Mouse (Mus musculus) myocyte (in vitro differentiated cells): ENCODE results near the gene Igsf3. TPM values are rescaled to one million over a fixed set of nuclear protein-coding genes. Genes with fewer than 3 reads are reported as not detected.

Experiments used
- H3K27me3 ChIP-seq: one replicate; pipeline ENCODE4 v1.6.1; 2011; ENCODE audit not compliant: control insufficient read depth, insufficient read depth, insufficient read length
- H3K36me3 ChIP-seq: one replicate; pipeline ENCODE4 v1.6.1; 2011; ENCODE audit not compliant: control insufficient read depth, insufficient read depth
- H3K4me2 ChIP-seq: one replicate; pipeline ENCODE4 v1.6.1; 2011; ENCODE audit warnings: low read depth, control low read depth
- H3K4me3 ChIP-seq: one replicate; pipeline ENCODE4 v1.5.1; 2011; ENCODE audit warnings: mild to moderate bottlenecking, control low read depth, moderate library complexity
- H3K79me2 ChIP-seq: one replicate; pipeline ENCODE4 v1.6.1; 2011; ENCODE audit not compliant: control insufficient read depth, insufficient read depth
- H3ac ChIP-seq: one replicate; pipeline ENCODE4 v1.6.1; 2011; ENCODE audit not compliant: control insufficient read depth, insufficient read length
- CEBPB ChIP-seq: IDR thresholded peaks from 2 replicates; pipeline ENCODE4 v1.6.1; 2011; ENCODE audit warnings: mild to moderate bottlenecking, moderate library complexity; ENCODE audit not compliant: poor library complexity, insufficient read depth, severe bottlenecking
- E2F4 ChIP-seq: IDR thresholded peaks from one replicate; pipeline ENCODE4 v1.6.1; 2011; ENCODE audit warnings: mild to moderate bottlenecking, control low read depth, moderate library complexity; ENCODE audit not compliant: insufficient read depth
- MAX ChIP-seq: IDR thresholded peaks from one replicate; pipeline ENCODE4 v1.6.1; 2011; ENCODE audit warnings: low read depth, mild to moderate bottlenecking, control low read depth
- MYOD1 ChIP-seq, 3 experiments: IDR thresholded peaks; one replicate each; pipeline ENCODE4 v1.6.1; 2011; ENCODE audit warnings: control low read depth in 2 of 3, low read depth in 2 of 3, mild to moderate bottlenecking in 2 of 3, moderate library complexity in 1 of 3; ENCODE audit not compliant: insufficient read length in 2 of 3, control insufficient read depth in 1 of 3
- MYOG ChIP-seq, 3 experiments: IDR thresholded peaks; one replicate each; pipeline ENCODE4 v1.6.1; 2011; ENCODE audit warnings: control low read depth in 2 of 3, low read depth in 2 of 3, mild to moderate bottlenecking in 2 of 3; ENCODE audit not compliant: insufficient read length in 2 of 3, control insufficient read depth in 1 of 3, insufficient read depth in 1 of 3
- POLR2A ChIP-seq: IDR thresholded peaks from one replicate; pipeline ENCODE4 v1.6.1; 2011; ENCODE audit warnings: low read depth, mild to moderate bottlenecking, control low read depth, moderate library complexity; ENCODE audit not compliant: insufficient read length
- POLR2AphosphoS2 ChIP-seq: IDR thresholded peaks from one replicate; pipeline ENCODE4 v1.6.1; 2011; ENCODE audit warnings: low read depth, control low read depth; ENCODE audit not compliant: insufficient read length
- REST ChIP-seq: IDR thresholded peaks from one replicate; pipeline ENCODE4 v1.6.1; 2011; ENCODE audit warnings: mild to moderate bottlenecking, control low read depth, moderate library complexity; ENCODE audit not compliant: insufficient read depth, insufficient read length
- SRF ChIP-seq: IDR thresholded peaks from one replicate; pipeline ENCODE4 v1.6.1; 2011; ENCODE audit warnings: low read depth; ENCODE audit not compliant: control insufficient read depth, insufficient read length
- TCF12 ChIP-seq: IDR thresholded peaks from one replicate; pipeline ENCODE4 v1.6.1; 2011; ENCODE audit warnings: mild to moderate bottlenecking, control low read depth; ENCODE audit not compliant: poor library complexity, insufficient read depth, severe bottlenecking
- TCF3 ChIP-seq: IDR thresholded peaks from one replicate; pipeline ENCODE4 v1.6.1; 2011; ENCODE audit warnings: low read depth, control low read depth; ENCODE audit not compliant: insufficient read length
- USF1 ChIP-seq: IDR thresholded peaks from one replicate; pipeline ENCODE4 v1.6.1; 2011; ENCODE audit warnings: low read depth, mild to moderate bottlenecking, control low read depth, moderate library complexity
- polyA plus RNA-seq: library from polyadenylated mRNA; unstranded; fragments of >200 nt; fragmentation: generic; extraction: Trizol; gene quantifications from one replicate; pipeline ENCODE4 v1.2.1, GENCODE M21; 2012; ENCODE audit warnings: missing spikeins

Igsf3 gene
- polyA plus RNA-seq, 1 experiment = 8.9 TPM

- Histone ChIP-seq H3K36me3 (no peaks in the 10 kb centered on the region), H3K27me3 (no peaks in the 10 kb centered on the region), H3K4me2 (peak overlapping the region; percentile 94), H3ac (peak overlapping the region; percentile 38), H3K4me3 (peak overlapping the region; percentile 38), H3K79me2 (no peaks in the 10 kb centered on the region)
- TF ChIP-seq E2F4 = no peak
- no peak for TF ChIP-seq MYOG (IDR thresholded peaks at IDR 0.05; ENCODE audit: control insufficient read depth in 1 of 3, insufficient read depth in 1 of 3, insufficient read length in 2 of 3, low read depth in 2 of 3)
- TF ChIP-seq POLR2A = no peak
- no peak for TF ChIP-seq CEBPB
- TF ChIP-seq MAX = no peak
- no peak for TF ChIP-seq TCF3
- TF ChIP-seq SRF = no peak
- TF ChIP-seq MYOD1 (IDR thresholded peaks at IDR 0.05; ENCODE audit: control insufficient read depth in 1 of 3, insufficient read length in 2 of 3, low read depth in 2 of 3) = no peak
- TF ChIP-seq REST = no peak
- no peak for TF ChIP-seq TCF12
- no peak for TF ChIP-seq USF1
- no peak for TF ChIP-seq POLR2AphosphoS2
Observed at GRCm38 (mm10) chr3:101377256-101378024, 557 bp downstream of the Igsf3 start.

GRCm38 (mm10) chr3:101378102-101378501 is 1.2 kb downstream of the Igsf3 start:
- no peak for TF ChIP-seq REST
- TF ChIP-seq MAX = no peak
- no peak for TF ChIP-seq MYOG (IDR thresholded peaks at IDR 0.05; ENCODE audit: control insufficient read depth in 1 of 3, insufficient read depth in 1 of 3, insufficient read length in 2 of 3, low read depth in 2 of 3)
- no peak for TF ChIP-seq TCF12
- no peak for TF ChIP-seq USF1
- no peak for TF ChIP-seq POLR2AphosphoS2
- no peak for TF ChIP-seq CEBPB
- TF ChIP-seq TCF3 = no peak
- TF ChIP-seq E2F4 = no peak
- no peak overlapping the region for H3ac ChIP-seq
- H3K36me3 ChIP-seq = no peaks in the 10 kb centered on the region
- peak overlapping the region; percentile 94 for H3K4me2 ChIP-seq
- H3K27me3 ChIP-seq = no peaks in the 10 kb centered on the region
- peak overlapping the region; percentile 38 for H3K4me3 ChIP-seq
- H3K79me2 ChIP-seq = no peaks in the 10 kb centered on the region

- H3K79me2 ChIP-seq = no peaks in the 10 kb centered on the region
- H3K36me3 ChIP-seq = no peaks in the 10 kb centered on the region
- no peaks in the 10 kb centered on the region for H3K27me3 ChIP-seq
- peak overlapping the region; percentile 94 for H3K4me2 ChIP-seq
- H3ac ChIP-seq = no peak overlapping the region
- H3K4me3 ChIP-seq = no peak overlapping the region
- TF ChIP-seq E2F4 (no peak), POLR2AphosphoS2 (no peak), MAX (no peak), SRF (no peak), CEBPB (no peak)
Observed at GRCm38 (mm10) chr3:101379789-101380188, 2.9 kb downstream of the Igsf3 start.

GRCm38 (mm10) chr3:101381691-101382090 is 4.8 kb downstream of the Igsf3 start:
- H3K36me3 ChIP-seq = no peaks in the 10 kb centered on the region
- no peaks in the 10 kb centered on the region for H3K79me2 ChIP-seq

More at GRCm38 (mm10) chr3:101381691-101382090, 4.8 kb downstream of the Igsf3 start:
- H3K4me2 ChIP-seq = no peak overlapping the region
- no peak overlapping the region for H3ac ChIP-seq
- no peaks in the 10 kb centered on the region for H3K27me3 ChIP-seq
- TF ChIP-seq E2F4 (no peak), USF1 (no peak), MYOD1 (IDR thresholded peaks at IDR 0.05; ENCODE audit: control insufficient read depth in 1 of 3, insufficient read length in 2 of 3, low read depth in 2 of 3) (no peak), CEBPB (no peak), POLR2AphosphoS2 (no peak), SRF (no peak), REST (no peak), MYOG (IDR thresholded peaks at IDR 0.05; ENCODE audit: control insufficient read depth in 1 of 3, insufficient read depth in 1 of 3, insufficient read length in 2 of 3, low read depth in 2 of 3) (no peak), TCF12 (no peak), MAX (no peak), POLR2A (no peak), TCF3 (no peak)
- no peak overlapping the region for H3K4me3 ChIP-seq
